Mouse (Mus musculus) embryonic facial prominence, embryonic 15.5 days (tissue): ENCODE measurements around the gene Kdm5b. TPM values are rescaled to one million over a fixed set of nuclear protein-coding genes. Genes with fewer than 3 reads are reported as not detected.

Experiments
- ATAC-seq: fragments of 200-750 bp; cut with Nextera tagmentation; 2 replicates; pipeline ENCODE4 v1.8.0; 2017; ENCODE audit warnings: low read depth, moderate TSS enrichment; ENCODE audit not compliant: insufficient number of reproducible peaks, low FRiP score, low TSS enrichment
- H3K27ac ChIP-seq: fragments of 300-500 bp; sonication (generic); replicated peaks from 2 replicates; pipeline ENCODE4 v1.5.1; 2015; ENCODE audit warnings: mild to moderate bottlenecking, inconsistent platforms
- H3K27me3 ChIP-seq: fragments of 300-500 bp; sonication (generic); 2 replicates; pipeline ENCODE4 v1.6.1; 2015; ENCODE audit warnings: inconsistent platforms
- H3K36me3 ChIP-seq: fragments of 300-500 bp; sonication (generic); 2 replicates; pipeline ENCODE4 v1.6.1; 2015; ENCODE audit warnings: mild to moderate bottlenecking, inconsistent platforms
- H3K4me1 ChIP-seq: fragments of 300-500 bp; sonication (generic); 2 replicates; pipeline ENCODE4 v1.6.1; 2015; ENCODE audit warnings: inconsistent platforms
- H3K4me2 ChIP-seq: fragments of 300-500 bp; sonication (generic); replicated peaks from 2 replicates; pipeline ENCODE4 v1.6.1; 2015; ENCODE audit warnings: mild to moderate bottlenecking, inconsistent platforms
- H3K4me3 ChIP-seq: fragments of 300-500 bp; sonication (generic); replicated peaks from 2 replicates; pipeline ENCODE4 v1.5.1; 2015; ENCODE audit warnings: mild to moderate bottlenecking, inconsistent platforms
- H3K9ac ChIP-seq: fragments of 300-500 bp; sonication (generic); 2 replicates; pipeline ENCODE4 v1.6.1; 2015; ENCODE audit warnings: inconsistent platforms
- H3K9me3 ChIP-seq: fragments of 300-500 bp; sonication (generic); replicated peaks from 2 replicates; pipeline ENCODE4 v1.6.1; 2016; ENCODE audit warnings: inconsistent platforms
- WGBS: fragments of 180-500 bp; shearing (Covaris S2); methylation state at CpG from one replicate; pipeline ENCODE4 v1.1.7; 2015; 5-methylcytosine and 5-hydroxymethylcytosine counted together
- polyA plus RNA-seq: library from polyadenylated mRNA; unstranded; fragments of >200 nt; fragmentation: Nextera tagmentation; extraction: Ambion mirVana; gene quantifications from 2 replicates; pipeline ENCODE4 v1.2.1, GENCODE M21; 2015

Gene Kdm5b
- polyA plus RNA-seq, 1 experiment from 2014 or later, result 76.0 TPM

DNA sequence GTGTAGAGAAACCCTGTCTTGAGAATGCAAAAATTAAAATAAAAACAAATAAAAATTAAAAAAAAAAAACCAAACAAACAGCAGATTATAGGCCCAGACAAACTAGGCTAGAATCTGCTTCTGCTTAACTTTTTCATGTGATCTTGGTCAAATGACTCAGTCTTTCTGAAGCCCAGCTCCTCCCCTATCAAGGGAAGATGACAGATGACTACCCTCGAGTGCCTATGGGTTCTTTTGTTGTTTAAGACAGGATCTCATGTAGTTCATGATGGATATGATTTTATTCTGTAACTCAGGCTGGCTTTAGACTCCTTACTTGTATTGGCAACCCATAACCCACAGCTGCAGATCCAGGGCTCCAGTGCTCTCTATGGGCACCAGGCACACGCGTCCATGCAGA lies 8.1 kb upstream of the Kdm5b start:
- H3K9ac ChIP-seq, result no peak overlapping the region
- H3K27ac ChIP-seq, result no peak overlapping the region
- WGBS, result 73% methylated on average over 3 of the region's 3 CpGs
- ATAC-seq, result no peak
- H3K4me1 ChIP-seq, result peaks cover 6% of the 10 kb centered on the region
- H3K4me3 ChIP-seq, result no peak overlapping the region
- H3K4me2 ChIP-seq, result no peak overlapping the region
- H3K9me3 ChIP-seq, result no peaks in the 10 kb centered on the region
- H3K27me3 ChIP-seq, result no peaks in the 10 kb centered on the region
- no peaks in the 10 kb centered on the region for H3K36me3 ChIP-seq

DNA sequence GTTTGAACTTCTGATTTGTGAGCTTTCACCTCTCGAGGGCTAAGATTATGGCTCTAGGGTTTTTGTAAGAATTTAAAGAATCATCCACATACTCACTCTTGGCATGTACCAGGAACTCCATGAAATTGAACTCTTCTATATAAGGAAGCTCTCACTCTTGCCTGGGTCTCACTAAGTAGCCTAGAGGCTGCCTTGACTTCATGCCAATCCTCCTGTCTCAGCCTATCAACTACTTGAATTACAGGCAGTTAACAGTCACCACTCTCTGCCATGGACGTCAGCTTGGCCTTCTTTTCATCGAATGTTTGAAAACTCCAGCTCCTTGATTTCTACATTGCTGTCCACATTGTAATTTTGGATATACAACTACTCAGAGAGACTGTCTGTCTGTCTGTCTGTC lies 7.6 kb upstream of the Kdm5b start:
- H3K4me1 ChIP-seq, result peaks cover 6% of the 10 kb centered on the region
- no peak overlapping the region for H3K4me3 ChIP-seq
- no peak overlapping the region for H3K27ac ChIP-seq
- H3K9ac ChIP-seq, result no peak overlapping the region
- no peak for ATAC-seq
- no peaks in the 10 kb centered on the region for H3K36me3 ChIP-seq
- H3K27me3 ChIP-seq, result no peaks in the 10 kb centered on the region
- no peak overlapping the region for H3K4me2 ChIP-seq
- no peaks in the 10 kb centered on the region for H3K9me3 ChIP-seq
- 52% methylated on average over 3 of the region's 3 CpGs for WGBS

DNA sequence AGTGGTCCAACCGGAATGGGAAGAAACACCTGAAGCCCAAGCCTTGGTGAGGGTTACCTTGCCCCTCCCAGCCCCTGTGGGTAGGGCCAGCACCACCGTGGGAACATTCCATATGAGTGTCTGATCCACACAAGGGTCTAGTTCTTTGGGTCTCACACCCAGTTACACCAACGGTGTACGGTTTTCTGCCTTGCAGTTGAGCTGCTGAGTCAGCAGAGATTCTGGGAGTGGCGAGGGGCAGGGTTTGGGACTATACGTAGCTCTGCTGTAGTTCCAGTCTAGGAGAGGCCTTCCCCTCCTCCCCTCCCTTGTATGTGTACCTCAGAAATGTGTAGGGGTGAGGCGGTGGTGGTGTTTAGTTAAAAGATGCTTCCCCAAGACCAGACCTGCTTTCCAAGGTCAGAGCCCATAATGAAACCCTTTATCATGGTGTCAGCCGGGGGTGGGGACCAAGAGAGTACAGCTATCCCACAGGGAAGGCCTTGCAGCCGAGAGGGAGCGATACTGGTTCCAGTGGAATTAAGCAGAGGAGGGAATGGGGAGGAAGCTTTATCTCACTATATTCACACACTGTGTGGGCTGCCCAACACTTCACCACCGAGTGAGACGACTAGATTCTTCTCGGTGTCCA lies 4.6 kb upstream of the Kdm5b start:
- no peaks in the 10 kb centered on the region for H3K27me3 ChIP-seq
- peak; percentile 13; the same call in 1 of the 2 replicates for ATAC-seq
- 23% methylated on average over 13 of the region's 13 CpGs for WGBS
- H3K9me3 ChIP-seq, result no peaks in the 10 kb centered on the region
- no peak overlapping the region for H3K9ac ChIP-seq
- H3K27ac ChIP-seq, result peak overlapping the region; percentile 95
- peak overlapping the region; percentile 85 for H3K4me2 ChIP-seq
- H3K4me3 ChIP-seq, result peak overlapping the region; percentile 69
- H3K36me3 ChIP-seq, result no peaks in the 10 kb centered on the region
- peaks cover 6% of the 10 kb centered on the region for H3K4me1 ChIP-seq

DNA sequence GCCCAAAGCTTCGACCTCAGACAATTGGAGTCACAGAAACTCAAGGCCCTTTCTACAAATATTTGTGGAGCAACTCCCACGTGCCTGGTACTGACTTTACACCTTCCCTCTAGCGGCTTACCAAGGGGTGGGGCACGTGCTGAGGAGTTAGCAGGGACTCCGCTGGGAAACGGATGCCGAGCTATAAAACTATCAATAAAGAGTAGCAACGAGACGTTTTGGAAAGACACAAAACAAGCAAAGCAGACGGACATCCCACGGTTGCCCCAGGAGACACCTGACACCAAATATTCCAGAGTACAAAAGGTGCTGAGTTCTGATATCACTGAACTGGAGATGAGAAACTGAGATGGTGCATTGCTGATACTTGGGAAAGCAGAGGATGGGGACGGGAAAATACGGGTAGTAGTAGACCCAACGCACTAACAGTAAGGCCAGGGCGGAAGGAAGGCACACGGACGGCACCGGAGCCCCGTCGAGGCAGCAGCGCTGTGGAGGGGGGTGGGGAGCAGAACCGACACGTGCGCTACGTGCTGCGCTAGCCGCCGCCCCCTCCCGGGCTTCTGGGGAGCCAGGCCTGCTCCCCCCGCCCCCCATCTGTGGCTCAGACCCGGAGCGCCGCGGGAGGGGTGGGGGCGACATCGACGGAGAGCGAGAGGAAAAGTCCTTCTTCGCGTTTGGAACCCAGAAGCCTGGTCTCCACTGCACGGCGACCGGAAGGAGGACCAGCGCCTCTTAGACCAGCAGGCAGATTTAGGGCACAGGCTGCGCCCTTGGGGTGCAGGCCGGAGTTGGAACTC lies 3.9 kb upstream of the Kdm5b start:
- H3K9ac ChIP-seq, result peak overlapping the region; percentile 74
- no peaks in the 10 kb centered on the region for H3K27me3 ChIP-seq
- H3K9me3 ChIP-seq, result no peaks in the 10 kb centered on the region
- H3K4me2 ChIP-seq, result peak overlapping the region; percentile 85
- H3K4me3 ChIP-seq, result peak overlapping the region; percentile 69
- H3K27ac ChIP-seq, result peak overlapping the region; percentile 95
- under 1% methylated on average over 46 of the region's 46 CpGs for WGBS
- no peaks in the 10 kb centered on the region for H3K36me3 ChIP-seq
- ATAC-seq, result peak; percentile 60
- H3K4me1 ChIP-seq, result peaks cover 6% of the 10 kb centered on the region

DNA sequence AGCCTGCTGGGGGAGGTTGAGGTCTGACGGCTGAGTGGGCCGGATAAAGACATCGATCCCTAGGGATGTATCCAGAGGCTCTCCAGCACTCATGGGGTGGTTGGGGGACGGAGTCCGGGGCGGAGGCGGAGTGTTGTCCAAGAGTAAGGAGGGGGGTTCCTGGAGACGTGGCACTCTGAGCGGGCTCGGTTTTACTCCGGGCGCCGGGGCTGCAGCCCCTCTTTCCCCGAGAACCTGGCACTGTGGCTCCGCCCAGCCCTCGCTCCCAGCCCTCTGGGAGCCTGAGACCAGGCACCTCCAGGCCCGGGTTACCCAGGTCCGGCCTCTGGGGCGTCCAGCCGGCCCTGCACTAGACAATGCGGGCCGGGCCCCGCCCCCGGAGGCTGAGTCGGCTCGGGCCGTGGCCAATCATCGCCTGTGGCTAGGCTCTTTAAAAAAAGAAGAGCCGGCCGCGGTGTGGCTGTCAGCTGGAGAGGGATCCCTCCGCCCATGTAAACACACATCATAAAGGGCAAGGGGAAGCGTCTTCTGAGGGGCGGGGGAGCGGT lies 3.2 kb upstream of the Kdm5b start:
- Histone ChIP-seq H3K9me3 (no peaks in the 10 kb centered on the region), H3K4me2 (peak overlapping the region; percentile 85), H3K4me3 (peak overlapping the region; percentile 69), H3K4me1 (peaks cover 6% of the 10 kb centered on the region), H3K9ac (peak overlapping the region; percentile 74), H3K27me3 (no peaks in the 10 kb centered on the region), H3K27ac (peak overlapping the region; percentile 95), H3K36me3 (no peaks in the 10 kb centered on the region)
- under 1% methylated on average over 35 of the region's 35 CpGs for WGBS
- peak; percentile 93 for ATAC-seq

DNA sequence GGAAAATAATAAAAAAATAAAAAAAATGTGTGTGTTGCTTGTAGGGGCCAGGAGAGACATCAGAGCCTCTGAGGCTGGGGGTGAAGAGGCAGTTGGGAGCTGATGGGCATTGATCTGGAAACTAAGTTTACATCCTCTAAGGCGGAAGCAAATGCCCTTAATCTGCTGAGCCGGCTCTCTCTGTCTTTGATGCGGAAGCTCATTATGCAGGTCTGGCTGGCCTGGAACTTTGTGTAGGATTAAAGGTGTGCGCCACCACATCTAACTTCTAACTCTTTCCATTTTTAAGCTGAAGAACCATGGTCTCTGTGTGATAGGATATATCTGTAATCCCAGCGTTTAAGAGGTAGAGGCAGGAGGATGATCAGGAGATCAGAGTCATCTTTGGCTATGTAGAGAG lies 1.5 kb upstream of the Kdm5b start:
- Histone ChIP-seq H3K9me3 (no peaks in the 10 kb centered on the region), H3K4me3 (no peak overlapping the region), H3K4me2 (no peak overlapping the region), H3K27ac (no peak overlapping the region), H3K9ac (no peak overlapping the region), H3K36me3 (no peaks in the 10 kb centered on the region), H3K27me3 (no peaks in the 10 kb centered on the region), H3K4me1 (peaks cover 15% of the 10 kb centered on the region)
- whole genome bisulfite sequencing, result 63% methylated on average over 5 of the region's 5 CpGs
- ATAC-seq, result no peak

DNA sequence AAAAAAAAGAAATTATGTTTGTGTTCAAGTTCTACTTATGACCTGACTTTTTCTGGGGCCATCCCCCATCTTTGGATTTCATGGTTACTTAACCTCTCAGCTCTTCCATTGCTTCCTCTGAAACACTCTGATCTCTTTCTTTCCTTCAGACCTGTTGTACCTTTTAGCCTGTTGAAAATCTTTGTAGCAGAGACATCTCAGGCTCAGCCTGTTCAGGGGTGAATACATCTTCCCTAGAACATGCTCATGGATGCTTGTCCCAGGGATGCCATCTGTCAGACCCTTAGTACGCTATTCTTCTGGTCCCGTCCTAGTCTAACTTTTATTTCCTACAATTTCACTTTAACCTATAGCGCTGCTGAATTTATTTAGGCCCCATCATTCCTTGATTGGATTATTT lies 745 bp upstream of the Kdm5b start:
- Histone ChIP-seq H3K4me3 (no peak overlapping the region), H3K27me3 (no peaks in the 10 kb centered on the region), H3K9ac (no peak overlapping the region), H3K27ac (peak overlapping the region; percentile 97; the same call in 1 of the 2 replicates), H3K4me1 (peaks cover 20% of the 10 kb centered on the region), H3K9me3 (no peaks in the 10 kb centered on the region), H3K4me2 (no peak overlapping the region), H3K36me3 (no peaks in the 10 kb centered on the region)
- ATAC-seq, result no peak
- 71% methylated on average over 3 of the region's 3 CpGs for WGBS

DNA sequence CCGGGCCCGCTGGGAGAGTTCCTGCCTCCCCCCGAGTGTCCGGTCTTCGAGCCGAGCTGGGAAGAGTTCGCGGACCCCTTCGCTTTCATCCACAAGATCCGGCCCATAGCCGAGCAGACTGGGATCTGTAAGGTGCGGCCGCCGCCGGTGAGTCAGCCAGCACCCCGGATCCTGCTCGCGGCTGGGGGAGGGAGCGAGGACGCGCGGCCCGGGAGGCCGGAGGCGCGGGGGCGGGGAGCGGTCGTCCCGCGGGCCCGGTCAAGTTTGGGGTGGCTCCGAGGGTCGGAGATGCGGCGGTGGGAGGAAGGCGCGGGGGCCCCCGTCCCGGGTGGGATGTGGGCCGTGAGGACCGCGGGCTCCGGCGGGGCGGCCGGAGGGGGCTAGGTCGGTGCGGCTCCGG lies 425 bp downstream of the Kdm5b start:
- under 1% methylated on average over 40 of the region's 50 CpGs for WGBS
- no peak for ATAC-seq
- Histone ChIP-seq H3K36me3 (no peaks in the 10 kb centered on the region), H3K27me3 (no peaks in the 10 kb centered on the region), H3K4me2 (peak overlapping the region; percentile 56), H3K27ac (peak overlapping the region; percentile 97), H3K4me1 (peaks cover 21% of the 10 kb centered on the region), H3K9ac (peak overlapping the region; percentile 99), H3K4me3 (peak overlapping the region; percentile 82), H3K9me3 (no peaks in the 10 kb centered on the region)

DNA sequence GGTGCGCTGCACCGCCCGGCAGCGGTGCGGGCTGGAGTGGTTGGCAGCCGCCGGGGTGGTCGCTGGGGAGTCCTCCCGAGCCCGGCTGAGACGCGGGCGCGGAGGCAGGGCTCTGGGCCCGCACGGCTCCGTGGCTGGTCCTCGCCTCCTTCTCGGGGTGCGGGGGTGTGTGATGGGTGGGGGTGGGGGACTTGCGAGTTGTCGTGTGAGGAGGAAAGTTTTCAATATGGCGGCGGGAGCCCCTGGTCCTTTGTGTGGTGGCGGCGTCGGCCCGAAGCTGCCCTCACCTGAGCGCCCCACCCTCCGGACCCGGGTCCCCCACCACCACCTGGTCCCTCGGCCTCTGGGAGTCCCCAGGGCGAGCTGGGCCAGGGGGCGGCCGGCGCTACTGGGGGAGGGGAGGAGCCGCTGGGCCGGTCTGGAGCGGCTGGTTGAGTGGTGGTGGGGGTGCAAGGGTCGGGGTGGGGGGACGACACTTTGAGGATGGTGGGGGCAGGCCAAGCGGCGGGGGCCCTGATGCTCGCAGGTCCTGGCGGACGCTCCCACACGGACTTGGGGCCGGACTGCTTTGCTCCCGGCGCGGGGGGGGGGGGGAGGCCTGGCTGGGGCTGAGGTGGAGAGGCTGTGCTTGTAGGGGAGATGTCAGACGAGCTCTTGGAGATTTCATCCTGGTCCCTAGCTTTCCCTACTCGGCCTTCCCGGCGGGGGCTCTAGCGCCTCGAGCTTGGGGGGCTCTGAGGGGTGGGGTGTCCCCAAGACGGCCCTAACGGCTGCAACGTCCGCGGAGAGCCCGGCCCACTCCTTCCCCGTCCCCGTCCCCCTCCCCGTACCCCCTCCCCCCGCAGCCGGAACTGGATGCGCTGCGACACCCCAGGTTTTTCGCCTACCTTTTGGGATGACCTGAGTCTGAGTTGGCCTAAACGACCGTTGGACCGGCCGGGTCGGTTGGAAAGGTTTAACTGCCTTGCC lies 1.1 kb downstream of the Kdm5b start:
- under 1% methylated on average over 56 of the region's 76 CpGs for WGBS
- no peaks in the 10 kb centered on the region for H3K36me3 ChIP-seq
- peak; percentile 18; the same call in 1 of the 2 replicates for ATAC-seq
- H3K4me2 ChIP-seq, result peak overlapping the region; percentile 56
- H3K9me3 ChIP-seq, result no peaks in the 10 kb centered on the region
- peak overlapping the region; percentile 99 for H3K9ac ChIP-seq
- H3K27ac ChIP-seq, result peak overlapping the region; percentile 97
- peaks cover 21% of the 10 kb centered on the region for H3K4me1 ChIP-seq
- peak overlapping the region; percentile 82 for H3K4me3 ChIP-seq
- no peaks in the 10 kb centered on the region for H3K27me3 ChIP-seq

DNA sequence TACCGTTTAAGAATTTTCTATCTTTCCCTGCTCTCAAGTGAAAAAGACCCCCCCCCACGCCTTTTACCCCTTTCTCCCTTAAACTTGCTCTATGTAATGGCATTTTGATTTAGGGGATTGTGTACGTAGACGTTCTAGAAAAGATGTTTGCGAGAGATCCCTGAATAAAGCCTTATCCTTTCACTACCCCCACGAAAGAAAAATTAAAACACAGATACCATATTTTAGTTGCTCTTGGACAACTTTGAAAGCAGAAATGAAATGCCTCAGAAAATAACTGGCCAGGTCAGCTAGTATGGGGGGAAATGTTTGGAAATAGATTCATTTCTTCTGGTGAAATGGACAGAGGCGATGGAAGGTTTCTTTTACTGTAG lies 1.8 kb downstream of the Kdm5b start:
- no peaks in the 10 kb centered on the region for H3K27me3 ChIP-seq
- peaks cover 19% of the 10 kb centered on the region for H3K4me1 ChIP-seq
- WGBS, result 6% methylated on average over 7 of the region's 7 CpGs
- ATAC-seq, result no peak
- no peaks in the 10 kb centered on the region for H3K36me3 ChIP-seq
- no peaks in the 10 kb centered on the region for H3K9me3 ChIP-seq
- H3K4me3 ChIP-seq, result peak overlapping the region; percentile 82
- H3K9ac ChIP-seq, result peak overlapping the region; percentile 99
- H3K27ac ChIP-seq, result peak overlapping the region; percentile 97
- peak overlapping the region; percentile 56 for H3K4me2 ChIP-seq

DNA sequence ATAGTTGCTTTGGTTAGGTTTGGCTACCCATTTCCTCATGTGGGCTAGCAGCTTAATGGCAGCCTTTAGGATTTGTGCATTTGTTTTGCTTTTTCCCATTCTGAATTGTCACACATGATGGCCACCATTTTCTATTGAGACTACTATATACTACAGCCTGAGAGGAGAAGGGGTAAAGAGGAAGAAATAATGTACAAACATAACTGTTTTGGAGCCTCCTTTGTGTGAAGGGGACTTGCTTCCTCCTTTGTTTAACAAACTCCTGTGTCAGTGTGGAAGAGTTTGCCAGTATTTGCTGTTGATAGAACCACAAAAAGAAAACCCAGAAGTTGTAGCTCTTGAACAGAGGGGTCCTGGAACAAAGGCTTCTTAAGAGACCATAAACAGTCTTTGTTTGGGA lies 2.5 kb downstream of the Kdm5b start:
- Histone ChIP-seq H3K4me2 (peak overlapping the region; percentile 56), H3K4me3 (peak overlapping the region; percentile 82), H3K9ac (peak overlapping the region; percentile 99; the same call in 1 of the 2 replicates), H3K9me3 (no peaks in the 10 kb centered on the region), H3K4me1 (peaks cover 19% of the 10 kb centered on the region), H3K36me3 (no peaks in the 10 kb centered on the region), H3K27ac (no peak overlapping the region; the same call in 1 of the 2 replicates), H3K27me3 (no peaks in the 10 kb centered on the region)
- ATAC-seq, result no peak
